Mouse (Mus musculus): ENCODE data around the gene Ube2v1. TPM values are rescaled to one million over a fixed set of nuclear protein-coding genes. Genes with fewer than 3 reads are reported as not detected.
A peak's percentile ranks its signal among the peaks of the same experiment; 100 is the strongest.

The Ube2v1 gene
- total RNA-seq, 2 experiments from 2014 or later = 170 to 181 TPM

- TF ChIP-seq CTCF (IDR thresholded peaks at IDR 0.05) = no peak
- intact Hi-C loops (cut with DNase I) = loop anchor here (2.0 kb wide), 1 partner anchor 17 kb away; no protein-coding TSS in a partner anchor
- Histone ChIP-seq H3K27ac (peak overlapping the region; percentile 80), H3K4me3 (no peak overlapping the region)
- DNase-seq = no peak
Measured at GRCm38 (mm10) chr2:167571442-167572220, 60.3 kb downstream of the Ube2v1 start.

- intact Hi-C loops (cut with DNase I) = loop anchor here (2.0 kb wide), 1 partner anchor 18 kb away; no protein-coding TSS in a partner anchor
- Histone ChIP-seq H3K4me3 (no peak overlapping the region), H3K27ac (peak overlapping the region; percentile 80)
- DNase-seq = no peak
- no peak for TF ChIP-seq CTCF (IDR thresholded peaks at IDR 0.05)
Measured at GRCm38 (mm10) chr2:167570815-167571214, 61.1 kb downstream of the Ube2v1 start.

DNA sequence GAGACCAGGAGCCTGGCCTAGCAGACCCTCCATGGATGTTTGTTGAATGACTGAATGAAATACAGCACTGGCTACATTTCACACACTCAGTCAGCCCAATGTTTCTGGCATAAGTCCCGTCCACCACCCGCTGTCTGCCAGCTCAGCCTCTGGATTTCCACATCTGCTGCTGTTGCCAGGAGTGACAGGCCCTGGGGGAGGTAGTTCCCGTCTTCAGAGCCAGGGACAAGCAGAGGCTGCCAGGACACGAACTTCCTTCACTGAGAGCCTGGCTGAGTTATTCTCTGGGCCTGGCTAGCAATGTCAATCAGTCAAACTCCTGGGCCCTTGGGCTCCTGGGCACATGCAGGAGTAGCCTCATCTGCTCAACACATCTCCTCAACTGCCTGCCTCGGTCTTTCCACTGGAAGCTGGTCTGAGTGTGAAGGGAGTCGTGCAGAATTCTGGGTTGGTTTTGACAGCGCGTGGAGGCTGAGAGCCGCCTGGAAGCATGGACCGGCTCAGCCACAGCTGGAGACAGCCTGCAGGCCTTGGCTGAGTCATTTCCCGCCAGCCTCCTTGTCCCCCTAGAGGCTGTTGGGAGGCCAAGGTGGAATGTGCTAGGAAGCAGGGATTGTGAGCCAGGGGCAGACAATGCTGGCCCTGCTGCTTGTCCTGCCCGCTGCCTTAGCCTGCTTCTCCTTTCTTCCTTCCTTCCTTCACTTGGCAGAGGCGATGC, 61.8 kb downstream of the Ube2v1 start:
- intact Hi-C loops (cut with DNase I) = loop anchor here (2.0 kb wide), 1 partner anchor 19 kb away; no protein-coding TSS in a partner anchor

DNA sequence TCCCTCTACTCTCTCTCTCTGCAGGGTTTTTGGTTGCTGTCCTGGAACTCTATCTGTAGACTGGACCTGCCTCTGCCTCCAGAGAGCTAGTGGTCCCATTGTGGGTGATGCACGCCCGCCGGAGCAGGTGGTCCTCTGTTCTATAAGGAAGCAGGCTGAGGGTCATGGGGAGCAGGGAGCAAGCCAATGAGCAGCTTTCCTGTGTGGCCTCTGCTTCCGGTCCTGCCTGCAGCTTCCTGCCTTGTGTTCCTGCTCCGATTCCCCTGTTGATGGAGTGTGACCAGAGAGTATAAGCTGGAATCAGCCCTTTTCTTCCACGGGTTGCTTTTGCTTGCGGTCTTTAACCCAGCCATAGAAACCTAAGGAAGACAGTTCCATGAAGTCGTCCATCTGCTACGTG, 63.8 kb downstream of the Ube2v1 start:
- Histone ChIP-seq H3K27ac (no peak overlapping the region), H3K4me3 (no peak overlapping the region)
- no peak for TF ChIP-seq CTCF (IDR thresholded peaks at IDR 0.05)
- no peak for DNase-seq
- intact Hi-C loops (cut with DNase I) = no loop called here

More for the DNA sequence above, 61.8 kb downstream of the Ube2v1 start:
- Histone ChIP-seq H3K4me3 (no peak overlapping the region), H3K27ac (peak overlapping the region; percentile 80)
- DNase-seq = peak; percentile 93
- peak; percentile 31 for TF ChIP-seq CTCF (IDR thresholded peaks at IDR 0.05)

- peak overlapping the region; percentile 82 for H3K27ac ChIP-seq
- peak; percentile 82 for DNase-seq
- TF ChIP-seq CTCF (IDR thresholded peaks at IDR 0.05) = peak; percentile 12; the same call in 1 of the 2 replicates
- peak overlapping the region; percentile 58 for H3K4me3 ChIP-seq
- intact Hi-C loops (cut with DNase I) = no loop called here
Measured at GRCm38 (mm10) chr2:167565682-167566081, 66.2 kb downstream of the Ube2v1 start.

DNA sequence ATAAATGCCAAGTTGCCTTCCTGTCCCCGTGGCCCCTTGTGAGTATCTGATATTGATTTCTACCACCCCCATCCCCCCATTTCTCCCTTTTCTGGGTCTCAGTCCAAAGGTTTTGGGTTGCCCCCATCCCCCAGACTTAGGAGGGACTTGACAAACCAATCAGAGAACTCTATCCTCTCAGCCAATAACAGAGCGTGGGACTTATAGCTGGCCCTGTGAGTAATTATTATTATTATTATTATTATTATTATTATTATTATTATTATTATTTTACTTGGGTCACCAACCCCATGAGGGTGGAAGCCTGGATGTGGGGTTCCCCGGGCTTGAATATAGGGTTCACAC, 66.6 kb downstream of the Ube2v1 start:
- intact Hi-C loops (cut with DNase I) = no loop called here
- no peak for TF ChIP-seq CTCF (IDR thresholded peaks at IDR 0.05)
- DNase-seq = no peak
- Histone ChIP-seq H3K27ac (peak overlapping the region; percentile 82), H3K4me3 (peak overlapping the region; percentile 58)

DNA sequence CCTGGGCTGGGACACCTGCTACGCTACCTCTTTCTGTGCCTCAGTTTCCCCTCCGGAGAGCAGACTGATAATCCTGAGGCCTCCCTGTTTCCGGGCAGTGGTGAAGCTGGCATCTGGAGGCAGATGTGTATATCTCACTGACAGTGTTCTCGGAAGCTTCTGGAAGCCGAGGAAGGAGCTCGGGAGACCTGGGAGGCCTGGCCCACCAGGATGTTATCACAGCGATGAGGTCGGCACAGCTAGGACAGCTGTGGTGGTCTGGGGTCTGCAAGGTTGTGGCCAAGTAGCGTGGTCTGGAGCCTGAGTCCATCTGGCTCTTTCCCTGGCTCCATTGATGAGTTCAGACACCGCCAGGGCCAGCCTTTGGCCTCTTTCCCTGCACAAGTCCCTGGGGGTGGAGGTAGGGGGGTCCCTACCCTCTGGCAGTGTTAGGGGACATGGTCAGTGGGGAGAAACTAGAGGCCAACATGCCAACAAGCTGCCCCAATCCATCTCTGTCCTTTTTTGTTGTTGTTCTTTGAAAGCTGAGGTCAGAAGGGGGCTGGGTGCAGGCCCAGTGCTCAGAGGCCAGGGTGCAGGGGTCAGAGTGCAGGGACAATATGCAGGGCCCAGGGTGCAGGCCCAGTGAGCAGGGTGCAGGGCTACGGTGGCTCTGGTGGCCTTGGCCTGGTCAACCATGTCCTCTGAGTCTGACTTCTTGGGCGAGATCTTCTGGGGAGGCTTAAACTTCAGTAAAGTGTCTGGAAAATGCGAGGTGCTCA, 67.2 kb downstream of the Ube2v1 start:
- DNase-seq = no peak
- Histone ChIP-seq H3K4me3 (no peak overlapping the region), H3K27ac (peak overlapping the region; percentile 82)
- intact Hi-C loops (cut with DNase I) = no loop called here
- no peak for TF ChIP-seq CTCF (IDR thresholded peaks at IDR 0.05)

GRCm38 (mm10) chr2:167563703-167564102, 68.2 kb downstream of the Ube2v1 start:
- intact Hi-C loops (cut with DNase I) = no loop called here
- DNase-seq = no peak
- no peak overlapping the region for H3K27ac ChIP-seq

GRCm38 (mm10) chr2:167563035-167563434, 68.9 kb downstream of the Ube2v1 start:
- intact Hi-C loops (cut with DNase I) = no loop called here
- TF ChIP-seq CTCF (IDR thresholded peaks at IDR 0.05) = no peak
- Histone ChIP-seq H3K27ac (no peak overlapping the region), H3K4me3 (no peak overlapping the region)
- no peak for DNase-seq

More at GRCm38 (mm10) chr2:167563703-167564102, 68.2 kb downstream of the Ube2v1 start:
- H3K4me3 ChIP-seq = no peak overlapping the region
- TF ChIP-seq CTCF (IDR thresholded peaks at IDR 0.05) = no peak

DNA sequence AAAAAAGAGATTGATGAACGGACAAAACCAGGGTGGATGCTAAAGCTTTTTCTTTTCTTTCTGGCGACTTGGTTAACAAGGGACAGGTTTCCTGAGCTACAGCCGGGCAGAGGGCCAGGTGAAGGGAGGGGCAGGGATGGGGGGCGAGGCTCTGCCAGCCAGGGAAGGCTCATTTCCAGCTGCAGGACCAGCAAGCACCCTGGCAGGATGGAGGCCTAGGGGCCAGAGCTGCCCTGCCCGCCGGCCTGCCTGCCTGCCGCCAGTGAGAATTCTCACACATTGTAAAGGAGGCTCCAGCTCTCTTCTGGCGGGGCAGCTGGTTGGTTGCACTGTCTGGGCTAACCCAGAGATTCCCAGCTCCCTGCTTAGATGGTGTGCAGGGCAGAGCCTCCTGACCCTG, 69.8 kb downstream of the Ube2v1 start:
- DNase-seq = peak; percentile 77
- Histone ChIP-seq H3K4me3 (no peak overlapping the region), H3K27ac (no peak overlapping the region)
- TF ChIP-seq CTCF (IDR thresholded peaks at IDR 0.05) = no peak
- intact Hi-C loops (cut with DNase I) = no loop called here

- no peak overlapping the region for H3K27ac ChIP-seq
- peak overlapping the region; percentile 40 for H3K4me3 ChIP-seq
- TF ChIP-seq CTCF (IDR thresholded peaks at IDR 0.05) = no peak
- intact Hi-C loops (cut with DNase I) = no loop called here
- no peak for DNase-seq
Measured at GRCm38 (mm10) chr2:167559413-167559812, 72.5 kb downstream of the Ube2v1 start.

Small RNAs within 50 kb of the gene (microRNA-seq; reads per million reads assigned to microRNA genes)
- gene Gm22355 = not detected

Other genes starting within 250 kb of the Ube2v1 start
- gene Slc9a8, start 210.4 kb downstream of the Ube2v1 start, total RNA-seq (2021) = 10 to 100 TPM; 25.0 to 30.4 TPM
- gene Rnf114, start 139.4 kb downstream of the Ube2v1 start, total RNA-seq (2021) = 10 to 100 TPM; 40.0 to 40.9 TPM
- gene Spata2, start 139.2 kb downstream of the Ube2v1 start, total RNA-seq (2021) = 10 to 100 TPM; 18.4 to 18.9 TPM
- 1 to 10 TPM; 1.1 to 1.2 TPM for gene Snai1, start 93.9 kb downstream of the Ube2v1 start, total RNA-seq (2021)
- 10 to 100 TPM in 1 of 2 experiments, 1 to 10 TPM in 1; 3.7 to 11.5 TPM for gene Gm20431, start 29.4 kb upstream of the Ube2v1 start, total RNA-seq (2021)
- 100 to 1,000 TPM; 106 to 181 TPM for gene Cebpb, start 56.8 kb upstream of the Ube2v1 start, total RNA-seq (2021)
- gene Tmem189, start 57.7 kb upstream of the Ube2v1 start, total RNA-seq (2021) = 10 to 100 TPM; 13.0 to 14.9 TPM

Measured in gastrocnemius, adult 2 months (tissue).